Mouse (Mus musculus) cerebellum, adult 18-20 months (tissue): ENCODE results near the gene Xpc.

Experiments
- DNase-seq, 2 experiments: peaks; one replicate each; pipeline ENCODE4 v3.0.0; 2021

Gene Xpc

GRCm38 (mm10) chr6:91522816-91523215 is 7.1 kb upstream of the Xpc start:
- DNase-seq: no peak

GRCm38 (mm10) chr6:91518454-91519020 is 2.8 kb upstream of the Xpc start:
- DNase-seq: no peak

GRCm38 (mm10) chr6:91514737-91515362 is 838 bp downstream of the Xpc start:
- DNase-seq: no peak

GRCm38 (mm10) chr6:91514135-91514534 is 1.6 kb downstream of the Xpc start:
- DNase-seq: no peak

- no peak for DNase-seq
Measured at GRCm38 (mm10) chr6:91510211-91510610, 5.5 kb downstream of the Xpc start.

GRCm38 (mm10) chr6:91509326-91509725 is 6.4 kb downstream of the Xpc start:
- DNase-seq: peak; percentile 71

GRCm38 (mm10) chr6:91508041-91508440 is 7.6 kb downstream of the Xpc start:
- DNase-seq: no peak

GRCm38 (mm10) chr6:91506036-91506435 is 9.7 kb downstream of the Xpc start:
- DNase-seq: no peak

- no peak for DNase-seq
Measured at GRCm38 (mm10) chr6:91503302-91503701, 12.4 kb downstream of the Xpc start.

- no peak for DNase-seq
Measured at GRCm38 (mm10) chr6:91494526-91494925, 21.2 kb downstream of the Xpc start.

- DNase-seq: no peak
Measured at GRCm38 (mm10) chr6:91493053-91493452, 22.6 kb downstream of the Xpc start.

- DNase-seq: no peak
Measured at GRCm38 (mm10) chr6:91491004-91491403, 24.7 kb downstream of the Xpc start.

- DNase-seq: no peak
Measured at GRCm38 (mm10) chr6:91489872-91490271, 25.8 kb downstream of the Xpc start.

GRCm38 (mm10) chr6:91488496-91489212 is 27.0 kb downstream of the Xpc start:
- no peak for DNase-seq

GRCm38 (mm10) chr6:91486736-91487453 is 28.8 kb downstream of the Xpc start:
- DNase-seq: no peak

GRCm38 (mm10) chr6:91483371-91483770 is 32.3 kb downstream of the Xpc start:
- no peak for DNase-seq

GRCm38 (mm10) chr6:91476541-91476940 is 39.1 kb downstream of the Xpc start:
- no peak for DNase-seq

GRCm38 (mm10) chr6:91474441-91475190 is 41.1 kb downstream of the Xpc start:
- peak in 1 of 2 experiments; percentile 17 for DNase-seq

- DNase-seq: no peak
Measured at GRCm38 (mm10) chr6:91473805-91474440, 41.8 kb downstream of the Xpc start.

- DNase-seq: peak; percentile 98 to 100
Measured at GRCm38 (mm10) chr6:91472868-91473804, 42.6 kb downstream of the Xpc start, which contains the start of the genes Chchd4 and Tmem43. Gene Chchd4 (minus strand): TSS chr6:91473546. Gene Tmem43 (plus strand): TSS chr6:91473703.

- DNase-seq: peak in 1 of 2 experiments; percentile 18
Measured at GRCm38 (mm10) chr6:91472319-91472718, 43.4 kb downstream of the Xpc start.
